Mouse (Mus musculus): ENCODE results near the gene Dhx40.
"Not testable (repeated sequence)": the region's sequence is repeated elsewhere in the genome, so short reads cannot be mapped to it uniquely, and the experiment has no call there.

The Dhx40 gene

DNA sequence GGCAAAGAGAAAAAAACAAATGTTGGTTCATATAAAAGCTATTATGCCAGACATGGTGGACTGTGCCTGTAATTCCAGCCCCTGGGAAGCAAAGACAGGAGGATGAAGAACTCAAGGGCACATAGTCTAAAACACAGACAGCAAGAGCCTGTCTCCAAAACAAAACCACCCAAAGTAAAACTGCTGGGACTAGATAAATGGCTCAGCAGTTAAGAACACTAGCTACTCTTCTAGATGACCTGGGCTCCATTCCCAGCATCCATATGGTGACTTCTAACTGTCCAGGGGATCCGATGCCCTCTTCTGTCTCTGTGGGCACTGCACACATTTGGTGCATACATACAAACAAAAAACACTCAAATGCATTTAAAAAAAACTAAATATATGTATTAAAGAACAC lies 56.5 kb downstream of the Dhx40 start:
- DNase-seq (ENCODE audit: extremely low spot score), result no peak

- no peak for DNase-seq (ENCODE audit: extremely low spot score)
Measured at GRCm38 (mm10) chr11:86749776-86750423, 57.6 kb downstream of the Dhx40 start.

DNA sequence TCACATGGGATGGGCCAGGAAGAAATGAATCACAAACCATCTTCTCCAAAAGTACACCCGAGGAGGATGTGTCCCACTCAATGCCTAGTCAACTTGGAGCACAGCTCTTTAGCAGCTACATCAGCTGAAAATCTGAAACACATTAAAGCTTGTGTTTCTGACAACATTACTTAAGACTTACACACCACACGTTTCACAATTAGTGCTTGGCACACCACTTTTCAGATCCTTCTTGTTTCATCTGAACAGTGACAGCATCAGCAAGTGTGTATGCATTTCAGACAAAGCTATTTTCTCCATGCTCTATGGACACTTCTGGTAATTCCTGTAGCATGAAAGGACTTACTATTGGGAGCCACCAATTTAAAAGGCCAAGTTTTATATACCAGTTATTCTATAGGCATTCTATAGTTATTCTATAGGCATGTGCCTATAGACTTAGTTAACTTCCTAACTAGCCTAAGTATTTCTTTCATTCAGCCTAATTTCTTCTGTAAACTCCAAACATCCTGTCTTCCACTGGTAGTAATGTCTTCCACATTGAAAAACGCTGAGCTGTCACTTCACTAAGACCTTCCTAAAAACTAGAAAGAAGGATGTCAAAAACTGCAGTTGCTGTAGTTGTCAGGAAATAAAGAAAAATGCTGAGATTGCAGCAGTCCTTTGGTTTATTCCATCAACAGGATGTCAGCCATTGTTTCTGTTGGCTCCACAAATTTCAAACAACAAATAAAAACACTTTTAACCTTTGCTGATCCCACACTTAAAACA lies 61.7 kb downstream of the Dhx40 start:
- no peak for DNase-seq (ENCODE audit: extremely low spot score)

DNA sequence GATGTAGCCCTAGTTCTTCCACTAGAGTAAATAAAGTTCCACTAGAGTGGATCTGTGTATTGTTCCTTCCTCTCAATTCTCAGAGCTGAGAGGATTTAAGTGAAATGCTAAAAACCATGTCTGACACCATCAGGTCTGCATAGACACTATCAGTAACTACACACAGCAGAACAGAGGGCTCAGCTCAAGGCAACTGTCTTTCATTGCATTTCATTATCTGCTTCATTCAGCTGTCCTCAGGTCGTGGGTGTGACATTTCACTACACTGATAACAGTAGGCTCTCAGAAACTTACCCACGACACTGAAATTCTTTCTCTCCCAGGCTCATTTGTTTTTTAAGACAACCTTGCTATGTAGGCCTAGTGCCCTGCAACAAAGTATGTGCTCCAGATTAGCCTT lies 64.9 kb downstream of the Dhx40 start:
- no peak for DNase-seq (ENCODE audit: extremely low spot score)

- DNase-seq (ENCODE audit: extremely low spot score), result no peak
Measured at GRCm38 (mm10) chr11:86741505-86741904, 66.0 kb downstream of the Dhx40 start.

DNA sequence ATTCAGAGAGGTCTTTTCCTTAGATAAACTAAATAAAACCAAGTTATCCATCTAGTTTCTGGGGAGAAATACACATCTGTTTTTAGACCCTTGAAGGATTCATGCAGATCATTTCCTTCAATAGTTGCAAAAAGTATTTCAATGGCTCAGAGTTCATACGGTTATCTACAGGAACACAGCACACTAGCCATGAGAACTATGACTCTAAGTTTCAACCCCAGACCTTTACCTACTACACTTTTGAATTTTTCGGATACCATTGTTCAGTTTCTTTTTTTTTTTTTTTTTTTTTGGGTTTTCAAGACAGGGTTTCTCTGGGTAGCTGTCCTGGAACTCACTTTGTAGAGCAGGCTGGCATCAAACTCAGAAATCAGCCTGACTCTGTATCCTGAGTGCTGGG lies 68.1 kb downstream of the Dhx40 start:
- DNase-seq (ENCODE audit: extremely low spot score), result no peak

- no peak for DNase-seq (ENCODE audit: extremely low spot score)
Measured at GRCm38 (mm10) chr11:86738956-86739355, 68.6 kb downstream of the Dhx40 start.

DNA sequence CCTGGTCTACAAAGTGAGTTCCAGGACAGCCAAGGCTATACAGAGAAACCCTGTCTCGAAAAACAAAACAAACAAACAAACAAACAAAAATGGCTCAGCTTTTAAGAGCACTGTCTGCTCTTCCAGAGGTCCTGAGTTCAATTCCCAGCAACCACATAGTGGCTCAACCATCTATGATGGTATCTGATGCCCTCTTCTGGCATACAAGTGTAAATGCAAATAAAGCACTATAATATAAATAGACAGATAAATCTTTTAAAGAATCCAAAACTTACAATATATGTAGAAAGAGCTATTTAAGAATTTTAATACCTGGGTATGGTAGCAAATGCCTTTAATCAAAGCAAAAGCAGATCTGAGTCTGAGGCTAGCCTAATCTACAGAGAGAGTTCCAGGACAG lies 69.2 kb downstream of the Dhx40 start:
- not testable (repeated sequence) for DNase-seq (ENCODE audit: extremely low spot score)

DNA sequence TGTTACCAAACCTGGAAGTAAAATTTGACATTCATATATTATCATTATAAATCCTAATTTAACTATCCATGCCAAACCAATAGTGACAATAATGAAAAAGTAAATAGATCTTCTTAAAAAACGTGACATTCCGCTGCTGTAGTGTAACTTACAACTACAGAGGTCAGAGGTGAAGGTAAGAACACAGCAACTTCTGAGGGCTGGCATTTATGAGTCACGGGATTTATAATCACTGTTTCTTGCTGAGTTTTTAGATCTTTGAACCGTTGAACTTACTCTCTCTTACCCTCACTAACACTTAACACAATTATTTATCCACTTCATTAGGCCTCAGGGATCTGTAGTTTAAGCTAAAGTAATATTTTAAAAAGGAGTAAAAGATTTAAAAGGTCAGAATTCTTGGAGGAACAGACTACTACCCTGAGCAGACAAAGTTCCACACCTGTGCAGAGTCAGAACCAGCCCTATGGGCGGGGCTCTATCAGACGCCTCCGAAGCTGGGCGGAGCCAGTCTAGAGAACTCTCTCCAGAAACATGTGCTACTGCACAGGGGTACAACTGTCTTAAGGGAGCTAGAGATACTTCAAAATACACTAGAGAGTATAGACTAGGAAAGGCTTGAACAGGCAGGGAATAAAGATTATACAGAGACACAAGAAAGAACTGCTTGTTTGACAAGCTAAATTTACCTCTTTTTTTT lies 70.1 kb downstream of the Dhx40 start:
- DNase-seq (ENCODE audit: extremely low spot score), result no peak

DNA sequence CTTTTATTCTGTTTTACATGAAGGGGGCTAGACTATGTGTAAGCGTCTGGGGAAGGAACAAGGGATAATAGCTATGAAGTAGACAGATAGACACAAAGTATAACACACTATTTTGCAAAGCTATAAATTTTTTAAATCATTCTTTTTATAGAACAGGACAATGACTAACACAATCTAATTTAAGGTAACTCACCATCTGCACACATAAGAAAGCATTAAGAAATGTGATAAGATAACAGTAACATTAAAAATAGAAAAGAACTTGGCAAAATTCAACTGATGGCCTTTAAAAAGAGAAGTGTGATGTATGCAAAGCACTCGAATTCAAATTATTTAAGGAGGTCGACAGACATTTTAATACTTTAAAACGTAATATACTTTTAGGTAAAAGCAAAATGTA lies 72.6 kb downstream of the Dhx40 start:
- DNase-seq (ENCODE audit: extremely low spot score), result no peak

DNA sequence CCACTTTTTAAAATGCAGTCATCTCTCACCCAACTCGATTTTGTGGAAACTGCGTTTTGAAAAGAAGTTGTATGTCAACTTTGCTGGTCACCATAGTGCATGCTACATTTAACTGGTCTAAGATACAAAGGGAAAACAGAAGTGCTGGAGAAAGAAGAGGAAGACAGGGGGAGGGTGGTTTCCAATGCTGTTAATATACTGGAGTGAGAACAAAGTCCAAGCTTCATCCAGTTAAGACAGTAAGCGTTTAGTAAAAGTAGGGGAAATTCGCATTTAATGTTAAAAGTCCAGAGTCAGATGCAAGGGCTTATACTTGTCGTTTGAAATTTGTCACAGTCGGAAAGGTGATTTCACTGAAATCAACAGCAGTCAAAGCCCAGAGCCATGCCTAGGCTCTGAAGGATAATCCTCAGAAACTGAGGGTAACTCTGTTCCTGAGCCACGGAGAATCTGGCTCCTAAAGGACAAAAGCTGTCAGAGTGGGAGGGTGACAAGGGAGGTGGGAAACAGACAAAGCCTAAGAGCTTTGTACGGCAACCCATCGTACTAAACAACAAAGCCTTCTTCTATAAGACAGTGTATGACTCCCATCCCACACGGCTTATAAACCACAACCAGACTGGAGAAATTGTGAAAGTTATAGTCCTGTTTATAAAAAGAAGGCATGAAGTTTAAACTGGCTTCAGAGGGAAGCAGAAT lies 73.2 kb downstream of the Dhx40 start:
- DNase-seq (ENCODE audit: extremely low spot score), result no peak

GRCm38 (mm10) chr11:86731443-86731842 lies 76.1 kb downstream of the Dhx40 start:
- no peak for DNase-seq (ENCODE audit: extremely low spot score)

DNA sequence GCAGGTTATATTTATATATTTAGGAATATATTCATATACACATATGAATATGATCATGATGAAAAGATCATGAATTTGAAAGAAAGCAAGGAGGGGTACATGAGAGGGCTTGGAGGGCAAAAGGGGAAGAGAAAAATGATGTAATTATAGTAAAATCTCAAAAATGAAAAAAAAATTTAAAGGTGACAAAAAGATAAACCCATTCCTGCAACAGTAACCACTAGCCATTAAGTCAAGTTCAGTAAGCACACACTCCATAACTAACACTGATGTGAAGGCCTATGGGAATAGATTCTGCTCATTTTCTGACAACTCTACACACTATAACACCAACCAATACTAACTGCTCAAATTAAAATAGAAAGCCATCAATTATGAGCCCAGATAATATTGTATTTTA lies 81.9 kb downstream of the Dhx40 start:
- DNase-seq (ENCODE audit: extremely low spot score), result no peak

GRCm38 (mm10) chr11:86724982-86725381 lies 82.6 kb downstream of the Dhx40 start:
- DNase-seq (ENCODE audit: extremely low spot score), result no peak

GRCm38 (mm10) chr11:86724004-86724403 lies 83.5 kb downstream of the Dhx40 start:
- no peak for DNase-seq (ENCODE audit: extremely low spot score)

GRCm38 (mm10) chr11:86719390-86719789 lies 88.2 kb downstream of the Dhx40 start:
- DNase-seq (ENCODE audit: extremely low spot score), result no peak
